Mouse (Mus musculus): ENCODE data around the gene Skap1.

DNA sequence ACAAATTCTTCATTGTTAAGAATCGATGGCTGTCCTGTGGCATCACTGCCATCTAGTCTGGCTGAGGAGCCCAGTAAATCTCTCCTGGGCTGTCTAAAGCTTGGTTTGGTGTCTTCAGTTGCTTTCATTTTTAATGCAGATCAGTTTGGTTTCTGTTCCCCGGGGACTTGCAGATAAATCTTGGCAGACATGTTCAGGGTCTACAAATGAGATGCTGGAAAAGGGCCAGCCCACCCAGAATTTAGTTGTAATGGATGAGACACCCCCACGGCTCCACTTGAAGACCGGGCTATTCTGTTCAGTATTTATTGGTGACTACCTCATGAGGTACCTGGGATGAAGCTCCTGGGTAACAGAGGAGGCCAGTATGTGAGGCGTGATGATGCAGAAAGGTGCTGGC is 265.9 kb downstream of the Skap1 start:
- TF ChIP-seq CTCF (IDR thresholded peaks at IDR 0.05; ENCODE audit: low read depth) (no peak), EP300 (IDR thresholded peaks at IDR 0.05; ENCODE audit: low read depth) (no peak)
